Mouse (Mus musculus) testis, adult 2 months (tissue): Measurements from ENCODE around the gene Coro2a. TPM values are rescaled to one million over a fixed set of nuclear protein-coding genes. Genes with fewer than 3 reads are reported as not detected.
A peak's percentile ranks its signal among the peaks of the same experiment; 100 is the strongest.

Experiments used
- H3K27ac ChIP-seq: fragments of 200-500 bp; 2 replicates; pipeline ENCODE4 v1.5.1; 2012; ENCODE audit warnings: low read depth, low read length; ENCODE audit not compliant: control insufficient read depth, insufficient read depth
- H3K27me3 ChIP-seq: fragments of 200-500 bp; 2 replicates; pipeline ENCODE4 v1.6.1; 2012; ENCODE audit warnings: mild to moderate bottlenecking, low read length, moderate library complexity; ENCODE audit not compliant: control insufficient read depth, insufficient read depth
- H3K36me3 ChIP-seq: fragments of 200-500 bp; 2 replicates; pipeline ENCODE4 v1.6.1; 2012; ENCODE audit warnings: mild to moderate bottlenecking, low read length; ENCODE audit not compliant: control insufficient read depth, insufficient read depth
- H3K4me1 ChIP-seq: fragments of 200-500 bp; 2 replicates; pipeline ENCODE4 v1.6.1; 2012; ENCODE audit warnings: low read length; ENCODE audit not compliant: control insufficient read depth, insufficient read depth
- H3K4me3 ChIP-seq: fragments of 200-500 bp; 2 replicates; pipeline ENCODE4 v1.5.1; 2012; ENCODE audit warnings: low read depth, mild to moderate bottlenecking, low read length, moderate library complexity, mixed read lengths; ENCODE audit not compliant: control insufficient read depth
- CTCF ChIP-seq: fragments of 200-500 bp; IDR thresholded peaks from 2 replicates; pipeline ENCODE4 v1.5.1; 2012; ENCODE audit warnings: low read depth, mild to moderate bottlenecking, inconsistent platforms, low read length, moderate library complexity; ENCODE audit not compliant: control insufficient read depth, insufficient read depth, insufficient replicate concordance
- POLR2A ChIP-seq: fragments of 200-500 bp; IDR thresholded peaks from 2 replicates; pipeline ENCODE4 v1.6.1; 2012; ENCODE audit warnings: low read depth, mild to moderate bottlenecking, inconsistent platforms, low read length, moderate library complexity; ENCODE audit not compliant: control insufficient read depth
- polyA plus RNA-seq: library from polyadenylated mRNA; depleted of rRNA; stranded (reverse); fragments of >200 nt; gene quantifications from 2 replicates; pipeline ENCODE4 v1.2.3, GENCODE M21; 2012

Coro2a gene
- polyA plus RNA-seq, 1 experiment = 139 TPM

DNA sequence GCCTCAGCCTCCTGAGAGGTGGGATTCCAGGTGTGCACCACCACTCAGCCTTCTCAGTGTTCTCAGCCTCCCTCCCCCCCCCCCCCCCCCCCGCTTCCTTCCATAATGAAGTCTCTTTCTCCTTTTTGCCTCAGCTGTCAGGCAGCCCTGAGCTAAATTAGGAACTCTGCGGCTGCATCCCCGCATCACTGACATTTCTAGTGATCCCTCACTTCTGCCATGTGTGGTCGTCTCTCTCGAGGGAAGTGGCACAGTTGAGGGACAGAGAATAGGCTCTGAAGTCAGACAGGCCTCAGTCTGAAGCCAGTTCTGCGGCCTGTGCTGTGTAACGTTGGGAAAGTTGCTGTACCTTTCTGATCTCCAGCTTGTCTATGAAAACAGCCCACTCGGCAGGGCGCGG, 52.0 kb downstream of the Coro2a start:
- Histone ChIP-seq H3K36me3 (no peaks in the 10 kb centered on the region), H3K4me1 (peaks cover 2% of the 10 kb centered on the region; the same call in 1 of the 2 replicates), H3K27me3 (no peaks in the 10 kb centered on the region), H3K27ac (no peak overlapping the region), H3K4me3 (no peak overlapping the region)
- TF ChIP-seq CTCF = no peak
- TF ChIP-seq POLR2A = no peak

DNA sequence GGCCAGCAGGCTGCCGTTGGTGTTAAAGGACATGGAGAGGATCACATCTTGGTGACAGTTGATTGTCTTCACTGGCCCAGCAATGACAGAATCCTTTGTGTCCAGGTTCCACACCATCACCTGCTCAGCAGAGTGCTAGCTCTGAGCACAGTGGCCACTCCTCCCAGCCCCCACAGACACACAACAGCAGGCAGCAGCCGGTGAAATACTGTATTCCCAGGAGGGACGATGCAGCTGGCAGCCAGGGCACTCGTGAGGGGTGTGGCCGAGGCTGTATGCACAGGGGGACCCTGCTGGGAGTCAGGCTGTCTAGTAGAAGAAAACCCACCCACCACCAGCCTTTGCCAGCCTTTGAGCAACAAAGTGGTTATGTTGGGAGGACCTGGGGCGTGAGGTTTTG, 55.3 kb downstream of the Coro2a start:
- no peak overlapping the region for H3K27ac ChIP-seq
- no peaks in the 10 kb centered on the region for H3K27me3 ChIP-seq
- H3K4me3 ChIP-seq = no peak overlapping the region
- no peaks in the 10 kb centered on the region; the same call in 1 of the 2 replicates for H3K4me1 ChIP-seq
- TF ChIP-seq POLR2A (no peak), CTCF (no peak)
- no peaks in the 10 kb centered on the region for H3K36me3 ChIP-seq

DNA sequence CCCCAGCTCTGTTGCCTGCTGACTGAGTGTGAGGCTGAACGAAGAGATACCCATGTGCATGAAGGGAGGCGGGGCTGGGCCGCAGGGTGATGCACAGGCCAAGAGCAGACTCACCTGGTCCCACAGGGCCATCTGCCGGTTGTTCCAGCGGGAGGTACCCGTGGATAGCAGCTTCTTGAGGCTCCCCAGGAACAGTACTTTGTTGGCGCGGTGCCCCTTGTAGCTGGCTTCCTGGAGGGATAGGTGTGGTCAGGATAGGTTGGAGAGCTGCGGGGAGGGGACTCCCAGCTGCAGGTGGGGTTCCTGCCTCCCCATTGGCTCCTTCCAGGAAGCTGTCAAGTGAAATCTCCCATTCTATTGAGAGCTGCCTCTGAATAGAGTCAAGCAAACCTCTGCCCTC, 56.5 kb downstream of the Coro2a start:
- peak overlapping the region; percentile 17 for H3K4me3 ChIP-seq
- no peak overlapping the region for H3K27ac ChIP-seq
- H3K36me3 ChIP-seq = no peaks in the 10 kb centered on the region
- H3K4me1 ChIP-seq = no peaks in the 10 kb centered on the region; the same call in 1 of the 2 replicates
- TF ChIP-seq CTCF (no peak), POLR2A (no peak)
- no peaks in the 10 kb centered on the region for H3K27me3 ChIP-seq

DNA sequence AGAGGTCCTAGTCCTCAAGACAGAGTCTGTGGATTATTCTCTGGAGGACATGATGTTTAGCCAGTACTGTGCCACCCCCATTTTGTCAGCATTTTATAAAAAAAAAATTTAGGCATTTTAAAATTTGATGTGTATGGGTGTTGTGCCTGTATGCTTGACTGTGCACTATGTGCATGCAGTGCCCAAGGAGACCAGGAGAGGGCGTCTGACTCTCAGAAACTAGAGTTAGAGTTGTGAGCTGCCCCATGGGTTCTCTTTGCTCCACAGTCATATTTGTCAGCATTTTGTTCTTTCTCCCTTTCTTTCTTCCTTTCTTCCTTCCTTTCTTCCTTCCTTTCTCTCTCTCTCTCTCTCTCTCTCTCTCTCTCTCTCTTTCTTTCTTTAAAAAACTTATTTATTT, 57.7 kb downstream of the Coro2a start:
- TF ChIP-seq POLR2A = no peak
- TF ChIP-seq CTCF = peak; percentile 48; the same call in 1 of the 2 replicates
- H3K27me3 ChIP-seq = no peaks in the 10 kb centered on the region

DNA sequence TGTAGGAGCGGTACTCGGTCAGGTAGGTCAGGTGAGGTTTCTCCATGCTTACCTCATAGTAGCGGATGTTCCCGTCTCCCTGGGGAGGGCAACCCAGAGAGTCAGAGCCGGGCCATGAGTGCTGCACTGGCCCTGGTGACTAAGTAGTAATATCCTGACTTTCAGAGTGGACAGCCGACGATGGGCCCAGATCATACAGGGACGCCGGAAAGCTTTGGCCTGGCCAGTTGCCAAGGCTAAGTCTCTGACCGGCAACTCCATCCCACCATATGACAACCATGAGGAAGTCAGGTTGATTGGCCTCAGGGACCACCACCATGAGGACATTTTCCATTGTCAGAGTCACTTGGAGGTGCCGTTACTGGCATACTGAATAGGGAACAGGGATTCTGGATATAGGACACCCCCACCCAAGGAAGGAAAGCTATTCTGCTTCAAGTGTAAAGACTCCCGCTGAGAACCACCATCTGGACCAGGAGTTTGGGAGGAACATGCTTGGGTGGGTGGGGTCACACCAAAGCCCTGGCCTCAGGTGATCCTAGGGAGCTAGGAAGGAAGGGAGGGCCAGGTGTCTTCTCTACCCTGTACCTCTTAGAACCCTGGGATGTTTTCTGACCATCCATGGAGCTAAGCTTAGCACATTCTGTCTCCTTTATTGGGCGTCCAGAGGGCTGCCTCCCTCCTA, 58.5 kb downstream of the Coro2a start:
- H3K4me1 ChIP-seq = no peaks in the 10 kb centered on the region

More for the DNA sequence above, 57.7 kb downstream of the Coro2a start:
- Histone ChIP-seq H3K4me3 (no peak overlapping the region), H3K4me1 (no peaks in the 10 kb centered on the region; the same call in 1 of the 2 replicates), H3K36me3 (no peaks in the 10 kb centered on the region), H3K27ac (no peak overlapping the region)

DNA sequence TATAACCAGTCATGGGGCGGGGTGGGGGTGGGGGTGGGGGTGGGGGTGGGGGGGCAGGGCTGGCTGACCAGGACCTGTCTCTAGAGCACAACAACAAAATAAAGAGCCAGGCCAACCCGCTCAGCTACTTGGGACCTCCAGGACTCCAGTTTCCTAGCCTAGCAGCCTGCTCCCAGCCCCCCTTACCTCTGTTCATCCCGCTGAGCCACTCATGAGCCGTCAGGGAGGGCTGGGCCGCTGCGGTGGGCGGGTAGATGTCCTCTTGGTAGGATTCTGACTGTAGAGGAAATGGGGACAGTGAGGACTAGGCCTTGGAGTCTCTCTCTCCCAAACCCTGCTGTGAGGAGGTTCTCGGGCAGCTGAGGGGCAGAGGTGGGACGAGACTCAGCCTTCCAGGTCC, 60.3 kb downstream of the Coro2a start:
- Histone ChIP-seq H3K27me3 (no peaks in the 10 kb centered on the region), H3K36me3 (no peaks in the 10 kb centered on the region), H3K4me1 (no peaks in the 10 kb centered on the region), H3K27ac (no peak overlapping the region), H3K4me3 (no peak overlapping the region)
- TF ChIP-seq POLR2A = no peak

More for the DNA sequence above, 58.5 kb downstream of the Coro2a start:
- TF ChIP-seq CTCF = no peak
- TF ChIP-seq POLR2A = no peak
- Histone ChIP-seq H3K4me3 (no peak overlapping the region), H3K27me3 (no peaks in the 10 kb centered on the region), H3K27ac (no peak overlapping the region), H3K36me3 (no peaks in the 10 kb centered on the region)

DNA sequence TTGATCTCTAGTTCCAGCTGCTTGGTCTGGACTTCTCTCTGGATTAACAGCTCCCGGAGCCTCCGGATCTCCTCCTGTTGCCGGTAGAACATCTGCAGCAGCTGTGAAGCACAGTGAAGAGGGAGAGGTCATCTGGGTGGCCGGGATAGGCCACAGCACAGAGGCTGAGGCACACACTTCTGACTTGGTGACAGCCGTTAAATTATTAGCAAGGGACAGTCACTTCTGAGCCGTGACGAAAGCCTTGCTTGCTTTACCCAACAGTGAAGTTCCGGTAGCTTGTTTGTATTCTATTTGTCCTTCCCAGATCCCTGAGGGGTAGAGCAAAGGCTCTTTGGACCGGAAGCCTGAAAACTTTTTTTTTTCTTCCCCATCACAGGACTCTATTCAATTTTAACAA, 62.8 kb downstream of the Coro2a start:
- Histone ChIP-seq H3K36me3 (no peaks in the 10 kb centered on the region), H3K27me3 (no peaks in the 10 kb centered on the region), H3K27ac (no peak overlapping the region), H3K4me1 (peaks cover 16% of the 10 kb centered on the region), H3K4me3 (no peak overlapping the region)
- TF ChIP-seq POLR2A (no peak), CTCF (no peak)
